Mouse (Mus musculus) frontal cortex, postnatal 25 days (tissue): ENCODE measurements around the gene Fnbp4.

Experiments used
- DNase-seq, 2 experiments: peaks; one replicate each; pipeline ENCODE4 v3.0.0; 2022; ENCODE audit warnings: low spot score in 2 of 2

Gene Fnbp4

GRCm38 (mm10) chr2:90745053-90745678 is at the start of gene Fnbp4:
TSS of gene Fnbp4 (plus strand) at chr2:90745370.
- peak; percentile 91 to 97 for DNase-seq

GRCm38 (mm10) chr2:90700943-90701342 is 44.2 kb upstream of the Fnbp4 start:
- no peak for DNase-seq

GRCm38 (mm10) chr2:90708548-90708947 is 36.6 kb upstream of the Fnbp4 start:
- DNase-seq, result no peak

- DNase-seq, result no peak
These were observed 29.5 kb upstream of the Fnbp4 start for GRCm38 (mm10) chr2:90715555-90716092.

- no peak for DNase-seq
These were observed 27.8 kb upstream of the Fnbp4 start for GRCm38 (mm10) chr2:90717366-90717765.

- DNase-seq, result no peak
These were observed 27.2 kb upstream of the Fnbp4 start for GRCm38 (mm10) chr2:90717948-90718347.

GRCm38 (mm10) chr2:90726818-90727217 is 18.4 kb upstream of the Fnbp4 start:
- no peak for DNase-seq

GRCm38 (mm10) chr2:90735326-90735725 is 9.8 kb upstream of the Fnbp4 start:
- DNase-seq, result no peak

- DNase-seq, result no peak
These were observed 6.4 kb upstream of the Fnbp4 start for GRCm38 (mm10) chr2:90738801-90739200.

- DNase-seq, result no peak
These were observed 5.8 kb upstream of the Fnbp4 start for GRCm38 (mm10) chr2:90739327-90739726.

- no peak for DNase-seq
These were observed 5.2 kb upstream of the Fnbp4 start for GRCm38 (mm10) chr2:90739921-90740320.

GRCm38 (mm10) chr2:90744285-90745052 is 701 bp upstream of the Fnbp4 start:
- peak in 1 of 2 experiments; percentile 11 for DNase-seq

- DNase-seq, result peak in 1 of 2 experiments; percentile 45
These were observed 769 bp downstream of the Fnbp4 start for GRCm38 (mm10) chr2:90745740-90746537.

- DNase-seq, result no peak
These were observed 1.3 kb downstream of the Fnbp4 start for GRCm38 (mm10) chr2:90746538-90746865.

GRCm38 (mm10) chr2:90747131-90747530 is 2.0 kb downstream of the Fnbp4 start:
- no peak for DNase-seq

- DNase-seq, result no peak
These were observed 4.7 kb downstream of the Fnbp4 start for GRCm38 (mm10) chr2:90749676-90750459.

- DNase-seq, result no peak
These were observed 8.4 kb downstream of the Fnbp4 start for GRCm38 (mm10) chr2:90753565-90753964.

GRCm38 (mm10) chr2:90754188-90754587 is 9.0 kb downstream of the Fnbp4 start:
- DNase-seq, result no peak

- no peak for DNase-seq
These were observed 20.0 kb downstream of the Fnbp4 start for GRCm38 (mm10) chr2:90765123-90765522.

- DNase-seq, result no peak
These were observed 36.2 kb downstream of the Fnbp4 start for GRCm38 (mm10) chr2:90781323-90781722.

GRCm38 (mm10) chr2:90781938-90782337 is 36.8 kb downstream of the Fnbp4 start:
- DNase-seq, result no peak

- no peak for DNase-seq
These were observed 37.3 kb downstream of the Fnbp4 start, which contains the start of gene Agbl2 for GRCm38 (mm10) chr2:90782458-90782857. TSS of gene Agbl2 (plus strand) at chr2:90782727.
